Mouse (Mus musculus): ENCODE measurements around the gene Myo1e.

Gene Myo1e

DNA sequence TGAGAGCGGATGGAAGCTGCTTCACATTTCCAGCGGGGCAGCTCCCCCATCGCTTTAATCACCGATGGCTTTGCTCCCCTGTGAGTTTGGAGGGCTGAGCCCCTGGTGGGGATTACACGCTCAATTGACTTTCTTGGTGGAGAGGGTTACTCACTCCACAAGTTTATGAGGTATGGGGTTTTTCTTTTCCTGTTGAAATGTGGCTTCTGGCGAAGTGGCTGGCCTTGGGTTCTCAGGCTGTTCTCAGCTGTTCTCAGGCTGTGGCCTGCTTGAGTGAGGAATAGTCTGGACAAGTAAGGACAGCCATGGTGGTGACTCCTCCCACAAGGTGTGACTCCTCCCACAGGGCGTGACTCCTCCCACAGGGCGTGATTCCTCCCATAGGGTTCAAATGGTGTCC, 149.1 kb downstream of the Myo1e start:
- in situ Hi-C loops (cut with MboI, MseI) = no loop called here

DNA sequence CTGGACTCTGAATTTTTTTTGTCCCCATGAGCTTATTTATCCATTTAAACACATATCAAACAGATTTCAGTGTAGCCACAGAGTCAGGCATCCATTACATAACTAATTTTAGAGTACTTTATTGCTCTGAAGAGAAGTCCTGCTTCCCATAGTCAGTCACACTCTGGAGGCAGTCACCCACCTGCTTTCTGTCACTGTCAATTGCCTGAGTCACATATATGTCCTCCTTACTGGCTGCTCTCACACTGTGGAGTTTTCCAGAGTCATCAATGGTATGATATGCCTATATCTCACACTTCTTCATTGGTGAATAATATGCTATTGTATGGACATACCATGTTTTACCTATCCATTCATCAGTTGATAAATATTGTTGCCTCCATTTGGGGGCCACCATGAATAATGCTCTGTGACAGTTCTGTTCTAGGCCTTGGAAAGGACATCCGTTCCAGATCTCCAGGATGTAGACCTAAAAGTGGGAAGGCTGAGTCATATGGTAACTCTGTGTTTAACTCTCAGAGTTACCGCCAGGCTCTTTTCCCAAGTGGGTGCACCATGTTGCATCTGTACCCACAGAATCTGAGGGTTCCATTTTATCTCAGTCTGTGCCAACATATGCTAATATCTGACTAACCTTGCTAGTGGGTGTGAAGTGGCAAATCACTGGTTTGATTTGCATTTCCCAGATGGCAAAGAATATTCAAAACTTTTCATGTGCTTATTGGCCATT, 152.4 kb downstream of the Myo1e start:
- in situ Hi-C loops (cut with MboI, MseI) = no loop called here

DNA sequence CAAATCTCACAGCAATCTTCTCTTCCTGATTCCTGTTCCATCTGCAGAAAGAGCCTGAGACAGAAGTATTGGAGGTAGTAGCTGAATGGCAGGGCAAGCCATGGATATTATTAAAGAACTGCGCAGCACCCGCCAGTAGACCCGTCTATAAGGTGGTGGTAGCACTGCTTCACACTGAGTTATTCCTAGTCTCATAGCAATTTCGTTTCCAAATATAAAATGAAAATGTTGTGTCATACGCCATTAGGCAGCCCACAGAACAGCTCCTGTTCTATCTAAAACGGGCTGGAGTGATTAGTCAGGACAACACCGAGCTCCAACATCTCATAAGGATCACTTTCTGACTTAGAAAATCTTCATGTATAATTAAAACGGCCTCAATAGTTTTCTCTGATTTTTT, 157.6 kb downstream of the Myo1e start:
- in situ Hi-C loops (cut with MboI, MseI) = loop anchor here (5.0 kb wide), 1 partner anchor 38 kb away; no protein-coding TSS in a partner anchor

DNA sequence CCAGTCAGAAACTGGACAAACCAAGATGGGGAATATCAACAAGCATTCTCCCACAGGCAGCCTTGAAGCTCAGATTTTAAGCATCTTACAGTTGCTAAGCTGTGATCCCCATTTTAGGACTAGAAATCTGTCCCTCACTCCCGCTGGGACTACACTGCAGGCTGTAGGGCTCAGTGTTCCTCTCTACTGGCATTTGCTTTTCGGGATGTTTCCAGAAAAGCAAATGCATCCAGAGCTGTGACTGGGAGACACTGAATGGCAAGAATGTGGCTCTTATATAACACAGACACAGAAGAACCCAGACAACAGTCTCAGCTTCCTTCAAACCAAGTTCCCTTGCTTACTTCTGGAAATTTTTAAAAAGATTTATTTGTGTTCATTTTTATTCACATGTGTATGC, 158.8 kb downstream of the Myo1e start:
- in situ Hi-C loops (cut with MboI, MseI) = loop anchor here (5.0 kb wide), 1 partner anchor 36 kb away; no protein-coding TSS in a partner anchor

DNA sequence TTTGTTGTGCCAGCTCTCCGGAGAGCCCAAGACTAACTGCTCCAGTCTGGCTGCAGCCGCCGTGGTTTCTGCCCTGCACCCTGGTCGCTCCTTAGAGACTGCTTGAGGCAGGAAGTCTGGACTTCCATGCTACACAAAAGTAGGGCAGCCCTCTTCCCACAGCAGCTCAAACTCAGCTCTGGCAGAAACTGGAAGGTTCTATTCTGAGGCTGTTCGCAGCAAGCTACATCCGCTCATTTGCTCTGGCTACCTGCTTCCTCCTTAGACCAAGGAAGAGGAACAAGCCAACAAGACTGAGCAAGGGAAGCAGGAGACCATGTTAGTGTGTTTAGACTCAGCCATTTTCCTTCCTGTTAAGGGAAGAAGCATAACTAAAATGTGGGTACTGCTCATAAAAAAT, 159.7 kb downstream of the Myo1e start:
- in situ Hi-C loops (cut with MboI, MseI) = loop anchor here (5.0 kb wide), 1 partner anchor 35 kb away; no protein-coding TSS in a partner anchor

DNA sequence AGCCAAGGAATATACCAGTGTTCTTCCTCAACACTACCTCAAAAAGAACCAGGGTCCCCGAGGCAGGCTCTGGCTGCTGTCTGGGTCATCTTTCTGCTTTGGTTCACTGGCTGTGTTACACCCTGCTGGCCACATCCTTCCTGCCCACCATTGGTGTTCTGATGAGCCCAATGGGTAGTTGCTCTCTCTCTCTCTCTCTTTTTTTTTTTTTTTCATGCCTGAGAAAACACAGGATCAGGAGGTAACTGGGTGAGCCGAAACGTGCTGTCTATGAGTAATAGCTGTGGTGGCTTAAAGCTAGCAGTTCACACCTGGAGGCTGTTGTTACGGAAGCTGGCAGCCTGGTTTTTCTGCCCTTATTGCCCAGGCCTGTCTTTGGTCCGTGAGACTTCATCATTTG, 164.5 kb downstream of the Myo1e start:
- in situ Hi-C loops (cut with MboI, MseI) = no loop called here

DNA sequence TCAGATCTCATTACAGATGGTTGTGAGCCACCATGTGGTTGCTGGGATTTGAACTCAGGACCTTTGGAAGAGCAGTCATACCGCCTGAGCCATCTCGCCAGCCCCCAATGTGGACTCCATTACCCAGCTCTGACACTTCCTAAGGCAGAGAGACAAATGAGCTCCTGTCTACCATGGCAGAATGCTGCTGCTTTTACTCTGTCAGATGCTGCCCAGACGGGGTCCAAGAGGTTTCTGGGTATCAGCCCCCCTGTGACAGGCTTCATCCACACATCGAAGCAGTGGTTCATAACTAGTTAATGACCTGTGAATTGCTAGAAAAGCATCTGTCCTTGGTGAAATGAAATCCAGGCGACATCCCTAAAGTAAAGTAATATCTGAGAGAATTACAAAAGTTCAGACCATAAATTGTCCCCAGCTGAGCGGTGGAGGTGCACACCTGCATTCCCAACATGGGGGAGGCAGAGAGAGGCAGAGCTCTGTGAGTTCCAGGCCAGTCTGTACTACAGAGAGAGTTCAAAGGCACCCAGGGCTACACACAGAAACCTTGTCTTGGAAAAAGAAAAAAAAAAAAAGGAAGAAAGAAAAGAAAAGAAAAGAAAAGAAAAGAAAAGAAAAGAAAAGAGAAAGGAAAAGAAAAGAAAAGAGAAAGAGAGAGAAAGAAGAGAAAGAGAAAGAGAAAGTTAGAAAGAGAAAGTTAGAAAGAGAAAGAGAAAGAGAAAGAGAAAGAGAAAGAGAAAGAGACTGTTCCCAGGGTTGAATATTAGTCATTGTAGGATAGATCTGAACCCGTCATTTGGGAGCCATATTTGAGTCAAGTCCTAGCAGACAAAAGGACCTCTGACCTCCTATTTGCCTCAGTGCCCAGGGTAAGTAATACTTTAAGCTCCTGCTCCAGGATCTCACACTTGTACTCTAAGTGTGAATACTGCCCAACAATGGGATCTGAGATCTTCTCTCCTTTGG, 172.6 kb downstream of the Myo1e start:
- in situ Hi-C loops (cut with MboI, MseI) = no loop called here

DNA sequence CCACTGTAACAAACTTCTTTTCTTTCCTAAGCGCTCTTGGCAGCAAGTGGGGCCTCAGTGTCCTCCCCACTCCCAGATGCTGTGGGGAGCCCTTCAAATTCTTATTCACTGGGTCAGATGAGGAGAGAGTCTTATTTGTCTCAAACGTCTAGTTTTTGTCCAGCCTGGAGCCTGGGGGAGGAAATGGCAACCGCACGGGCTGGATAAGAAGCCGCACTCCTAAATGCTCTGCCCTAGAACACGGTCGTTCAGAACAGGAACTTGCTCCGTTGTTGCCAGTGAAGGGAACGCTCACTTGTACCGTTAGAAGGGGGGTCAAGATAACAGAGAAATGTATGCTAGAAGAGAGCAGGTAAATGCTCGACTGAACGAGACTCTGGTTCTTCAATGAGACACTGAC, 174.9 kb downstream of the Myo1e start:
- in situ Hi-C loops (cut with MboI, MseI) = no loop called here

DNA sequence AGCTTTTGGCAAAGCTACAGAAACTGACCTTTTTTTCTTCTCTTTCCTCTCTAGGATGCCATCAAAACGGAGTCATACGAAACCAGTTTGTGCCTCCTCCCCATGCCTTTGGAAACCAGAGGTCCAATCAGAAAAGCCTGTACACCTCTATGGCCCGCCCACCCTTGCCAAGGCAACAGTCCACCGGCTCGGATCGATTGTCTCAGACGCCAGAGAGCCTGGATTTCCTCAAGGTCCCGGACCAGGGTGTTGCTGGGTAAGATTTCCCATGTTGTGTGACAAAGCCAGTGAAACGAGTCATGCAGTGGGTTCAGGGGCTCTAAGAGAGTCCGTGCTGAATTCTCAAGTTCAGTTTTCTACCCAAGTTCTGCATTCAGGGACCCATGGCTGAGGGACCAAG, 176.6 kb downstream of the Myo1e start:
- in situ Hi-C loops (cut with MboI, MseI) = no loop called here

DNA sequence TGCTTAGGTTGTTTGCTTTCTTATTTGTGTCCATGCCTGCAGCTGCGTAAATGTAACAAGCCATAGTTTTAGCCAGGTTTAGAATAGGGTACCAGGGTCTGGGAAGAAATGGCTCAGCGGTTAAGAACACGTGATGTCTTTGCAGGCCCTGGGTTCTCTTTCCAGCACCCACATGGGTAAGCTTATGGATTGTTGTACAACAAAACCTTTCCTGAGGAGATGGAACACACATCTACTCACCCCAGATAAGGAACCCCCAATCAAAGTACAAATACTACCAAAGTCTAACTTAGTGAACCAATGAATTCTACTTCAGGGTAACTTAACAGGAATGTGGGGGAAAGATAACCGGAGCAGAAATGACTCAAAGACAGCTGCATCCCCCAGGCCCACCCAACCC, 177.3 kb downstream of the Myo1e start:
- in situ Hi-C loops (cut with MboI, MseI) = no loop called here

DNA sequence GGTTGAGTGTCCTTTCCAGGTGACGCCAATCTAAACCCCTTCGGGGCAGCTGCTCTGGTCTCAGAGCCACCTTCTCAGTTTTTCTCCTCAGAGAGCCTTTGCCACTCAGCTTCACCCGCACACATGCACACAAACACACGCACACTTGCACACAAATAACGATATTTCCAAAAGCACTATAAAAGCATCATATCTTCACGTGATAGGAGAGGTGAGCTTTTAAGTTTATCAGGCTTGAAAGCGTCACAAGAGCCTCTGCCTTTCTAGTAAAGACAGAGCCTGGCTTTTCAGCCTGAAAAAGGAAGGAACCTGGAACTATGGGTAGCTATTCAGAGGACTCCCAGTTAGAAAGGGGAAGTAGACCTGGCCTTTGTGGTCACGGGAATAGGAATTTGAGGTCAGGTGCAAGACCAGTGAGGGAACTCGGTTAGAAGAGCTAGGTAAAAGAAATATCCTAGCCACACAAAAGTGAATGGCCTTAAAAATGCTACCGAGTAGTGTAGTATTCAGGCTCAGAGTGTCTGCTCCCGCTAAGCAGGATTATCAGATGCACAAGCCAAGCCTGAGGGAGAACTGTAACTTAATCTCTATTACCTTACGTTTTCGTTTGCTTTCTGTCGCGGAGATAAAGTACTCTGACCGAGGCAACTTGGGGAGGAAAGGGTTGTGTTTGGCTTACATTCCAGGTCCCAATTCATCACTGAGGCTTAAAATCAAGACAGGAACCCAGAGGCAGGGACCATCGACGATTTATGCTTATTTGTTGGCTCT, 178.0 kb downstream of the Myo1e start:
- in situ Hi-C loops (cut with MboI, MseI) = no loop called here

DNA sequence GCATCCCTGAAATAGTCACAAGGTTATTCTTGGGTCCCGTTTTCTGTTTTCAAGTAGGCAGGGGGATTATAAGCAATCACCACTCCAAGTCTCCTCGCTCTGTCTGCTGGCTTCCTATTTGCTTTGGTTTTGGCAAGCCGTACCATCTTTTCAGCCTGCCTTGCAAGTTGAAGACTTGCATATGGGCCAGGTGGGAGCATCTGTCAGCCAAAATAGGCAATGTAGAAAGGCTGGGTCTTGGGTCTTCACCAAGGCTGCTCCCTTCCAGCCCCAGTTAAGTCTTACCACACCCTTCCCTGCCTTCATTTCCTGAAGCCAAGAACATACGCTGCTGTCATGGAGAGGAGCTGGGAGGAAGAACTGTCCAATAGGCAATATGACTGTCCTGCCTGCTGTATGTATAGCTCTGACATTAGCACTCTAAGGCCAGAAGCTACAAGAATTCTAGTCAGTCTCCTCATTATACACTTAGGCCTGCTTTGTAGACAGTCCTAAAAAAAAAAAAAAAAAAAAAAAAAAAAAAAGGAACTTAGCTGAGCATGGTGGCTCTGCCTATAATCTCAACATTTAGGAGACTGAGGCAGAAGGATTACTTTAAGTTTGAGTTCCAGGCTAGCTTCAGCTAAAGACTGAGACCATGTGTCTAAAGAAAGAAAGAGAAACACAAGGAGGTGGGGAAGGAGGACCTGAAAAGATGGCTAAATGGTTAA, 180.4 kb downstream of the Myo1e start:
- in situ Hi-C loops (cut with MboI, MseI) = no loop called here

DNA sequence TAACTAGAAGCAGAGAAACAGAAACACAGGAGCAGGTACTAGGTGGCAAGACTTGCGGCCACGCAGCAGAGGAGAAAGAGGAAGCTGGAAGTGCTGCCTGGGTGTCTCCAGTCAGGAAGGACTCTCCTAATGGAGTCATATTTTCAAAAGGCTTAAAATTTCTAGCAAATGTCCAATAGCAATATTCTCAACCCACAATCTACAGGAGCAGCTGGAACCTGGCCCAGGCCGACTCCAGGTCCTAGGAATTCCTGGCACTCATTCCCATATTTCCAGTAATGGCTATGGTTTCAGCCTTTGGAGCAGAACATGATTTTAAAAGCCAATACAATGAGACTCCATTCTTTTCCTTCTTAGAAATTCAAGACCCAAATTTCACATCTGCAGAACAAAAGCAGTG, 182.4 kb downstream of the Myo1e start:
- in situ Hi-C loops (cut with MboI, MseI) = no loop called here

DNA sequence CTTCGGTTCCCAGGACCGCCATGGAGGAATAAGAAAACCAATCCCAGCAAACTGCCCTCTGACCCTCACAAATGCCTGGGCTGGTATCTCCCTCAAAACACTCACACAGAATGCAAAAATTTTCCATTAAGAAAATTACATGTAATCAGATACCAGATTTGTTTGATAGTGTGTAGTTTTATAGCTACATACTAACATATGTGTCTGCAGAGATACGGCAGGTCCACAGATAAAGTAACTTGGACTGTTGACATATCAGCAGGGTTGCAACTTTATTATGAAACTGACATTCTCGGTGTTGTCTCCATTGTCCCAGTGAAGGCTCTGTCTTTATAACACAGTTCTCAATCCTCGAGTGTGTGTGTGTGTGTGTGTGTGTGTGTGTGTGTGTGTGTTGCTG, 183.9 kb downstream of the Myo1e start:
- in situ Hi-C loops (cut with MboI, MseI) = loop anchor here (10.0 kb wide), 1 partner anchor 286 kb away; no protein-coding TSS in a partner anchor

DNA sequence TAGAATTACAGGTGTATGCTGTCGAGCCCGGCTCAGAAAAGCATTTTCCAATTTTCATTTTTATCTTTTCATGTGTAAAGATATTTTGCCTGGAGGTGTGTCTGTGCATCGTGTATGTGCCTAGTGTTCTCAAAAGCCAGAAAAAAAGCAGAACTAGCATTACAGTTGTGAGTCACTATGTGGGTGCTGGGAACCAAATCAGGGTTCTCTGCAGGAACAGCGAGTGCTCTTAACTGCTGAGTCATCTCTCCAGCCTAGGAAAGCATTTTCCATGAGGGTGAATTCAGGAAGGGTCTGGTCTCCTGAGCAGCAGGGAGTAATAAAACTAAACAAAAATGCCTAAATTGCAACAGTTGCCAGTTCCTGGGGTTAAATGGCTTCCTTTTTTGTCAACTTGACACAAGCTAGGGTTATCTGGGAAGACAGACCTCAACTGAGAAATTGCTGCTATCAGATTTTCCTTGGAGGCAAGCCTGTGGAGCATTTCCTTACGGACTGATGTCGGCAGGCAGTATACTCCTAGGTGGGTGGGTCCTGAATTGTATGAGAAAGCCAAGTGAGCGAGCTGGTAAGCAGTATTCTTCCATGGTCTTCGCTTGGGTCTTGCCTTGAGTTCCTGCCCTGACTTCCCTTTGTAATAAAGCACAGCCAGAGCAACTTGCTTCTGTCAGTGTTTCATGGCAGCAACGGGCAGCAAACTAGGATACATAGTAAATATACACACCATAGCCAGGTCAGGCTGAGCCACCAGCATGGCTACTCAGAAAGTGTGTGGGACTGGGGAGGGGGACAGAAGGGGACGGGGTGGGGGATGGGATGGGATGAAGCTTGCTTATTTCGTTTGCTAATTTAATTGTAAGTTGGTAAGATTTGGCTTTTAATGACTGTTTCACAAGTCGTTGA, 184.8 kb downstream of the Myo1e start:
- in situ Hi-C loops (cut with MboI, MseI) = loop anchor here (10.0 kb wide), 1 partner anchor 287 kb away; no protein-coding TSS in a partner anchor

DNA sequence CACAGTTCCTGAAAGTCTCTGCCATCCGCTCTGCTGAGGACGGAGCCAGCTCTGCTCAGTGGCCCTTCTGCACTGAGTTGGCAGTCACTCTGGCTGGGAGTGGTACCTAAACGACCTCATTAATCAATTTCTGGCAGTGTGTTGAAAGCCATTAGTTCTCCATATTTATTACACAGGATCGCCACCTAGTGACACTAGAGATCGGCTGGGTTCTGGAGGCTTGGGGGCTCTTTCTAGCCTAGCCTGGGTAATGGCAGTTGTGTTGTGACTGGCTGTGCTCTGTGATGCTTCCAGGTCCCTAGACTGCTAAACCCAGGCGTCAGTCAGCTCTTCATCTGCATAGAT, 185.4 kb downstream of the Myo1e start:
- in situ Hi-C loops (cut with MboI, MseI) = loop anchor here (10.0 kb wide), 1 partner anchor 288 kb away; no protein-coding TSS in a partner anchor

DNA sequence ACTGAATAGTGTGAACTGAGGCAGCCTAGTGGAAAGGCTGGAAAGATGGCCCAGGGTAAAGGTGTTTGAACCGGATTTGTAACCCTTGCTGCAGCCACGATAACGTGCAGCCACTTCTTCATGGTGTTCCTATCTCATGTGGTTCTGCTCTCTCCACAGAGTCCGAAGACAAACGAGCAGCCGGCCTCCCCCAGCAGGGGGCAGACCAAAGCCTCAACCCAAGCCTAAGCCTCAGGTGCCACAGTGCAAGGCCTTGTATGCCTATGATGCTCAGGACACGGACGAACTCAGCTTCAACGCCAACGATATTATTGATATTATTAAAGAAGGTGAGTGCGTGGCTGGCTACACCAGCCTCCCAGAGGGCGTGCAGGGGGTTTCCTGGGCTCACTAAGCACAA, 188.5 kb downstream of the Myo1e start:
- in situ Hi-C loops (cut with MboI, MseI) = loop anchor here (10.0 kb wide), 1 partner anchor 291 kb away; no protein-coding TSS in a partner anchor

DNA sequence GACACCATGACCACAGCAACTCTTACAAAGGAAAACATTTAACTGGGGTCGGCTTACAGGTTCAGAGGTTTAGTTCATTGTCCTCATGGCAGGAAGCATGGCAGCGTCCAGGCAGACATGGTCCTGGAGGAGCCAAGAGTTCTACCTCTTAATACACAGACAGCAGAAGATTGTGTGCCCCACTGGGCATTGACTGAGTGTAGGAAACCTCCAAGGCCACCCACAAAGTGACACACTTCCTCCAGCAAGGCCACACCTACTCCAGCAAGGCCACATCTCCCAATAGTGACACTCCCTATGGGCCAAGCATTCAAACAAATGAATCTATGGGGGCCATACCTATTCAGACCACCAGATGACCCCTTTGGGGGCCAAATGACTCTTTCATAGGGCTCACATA, 188.9 kb downstream of the Myo1e start:
- in situ Hi-C loops (cut with MboI, MseI) = loop anchor here (10.0 kb wide), 1 partner anchor 291 kb away; no protein-coding TSS in a partner anchor

DNA sequence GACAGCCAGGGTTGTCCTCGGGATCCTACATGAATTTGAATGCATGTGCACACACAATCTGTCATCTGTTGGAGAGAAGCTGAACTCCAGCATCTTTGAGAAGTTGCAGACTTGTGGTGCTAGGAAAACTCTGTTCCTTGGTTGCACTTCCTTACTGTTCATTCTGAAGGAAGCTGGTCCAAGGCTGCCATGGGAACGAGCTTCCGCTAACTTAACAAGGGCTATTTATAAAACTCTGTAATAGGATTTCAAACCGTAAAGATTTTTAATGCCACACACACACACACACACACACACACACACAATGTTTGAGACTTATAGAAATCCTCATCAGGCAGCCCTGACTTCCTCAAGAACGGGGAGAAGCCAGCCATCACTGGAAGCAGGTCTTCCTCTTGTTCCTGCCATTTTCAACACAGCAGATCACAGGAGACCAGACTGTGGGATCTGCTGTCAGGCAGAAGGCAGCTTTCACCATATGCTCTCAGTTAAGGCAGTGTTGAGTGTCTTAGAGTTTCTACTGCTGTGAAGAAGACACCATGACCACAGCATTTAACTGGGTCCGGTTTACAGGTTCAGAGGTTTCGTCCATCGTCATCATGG, 194.9 kb downstream of the Myo1e start:
- in situ Hi-C loops (cut with MboI, MseI) = loop anchor here (5.0 kb wide), 1 partner anchor 35 kb away; no protein-coding TSS in a partner anchor
